Mouse (Mus musculus): Measurements from ENCODE around the gene Tnfaip2. TPM values are rescaled to one million over a fixed set of nuclear protein-coding genes. Genes with fewer than 3 reads are reported as not detected.

Tnfaip2 gene
- polyA plus RNA-seq, 1 experiment, result 46.4 TPM

- no peak for TF ChIP-seq CTCF (IDR thresholded peaks at IDR 0.05; ENCODE audit: extremely low read depth, insufficient read depth, insufficient read length, insufficient replicate concordance)
- no peak for TF ChIP-seq POLR2A (IDR thresholded peaks at IDR 0.05; ENCODE audit: low read depth, low read length)
- no peaks in the 10 kb centered on the region for H3K36me3 ChIP-seq (ENCODE audit: control insufficient read depth, insufficient read depth, low read length)
- peaks cover 1% of the 10 kb centered on the region; the same call in 1 of the 2 replicates for H3K27me3 ChIP-seq (ENCODE audit: control insufficient read depth, insufficient read depth, low read length)
- no peaks in the 10 kb centered on the region for H3K4me1 ChIP-seq (ENCODE audit: control insufficient read depth, insufficient read depth, insufficient read length)
- 45% methylated on average over 10 of the region's 10 CpGs for WGBS
- peak overlapping the region; percentile 10; the same call in 1 of the 2 replicates for H3K27ac ChIP-seq (ENCODE audit: insufficient read depth, low read length)
- no peak for DNase-seq (ENCODE audit: low read depth in 1 of 2, low spot score in 2 of 2)
- H3K4me3 ChIP-seq (ENCODE audit: extremely low read depth, insufficient read depth, insufficient read length), result peak overlapping the region; percentile 18
Measured at GRCm38 (mm10) chr12:111443921-111444831, 1.9 kb downstream of the Tnfaip2 start.

- H3K36me3 ChIP-seq (ENCODE audit: control insufficient read depth, insufficient read depth, low read length), result no peaks in the 10 kb centered on the region
- DNase-seq (ENCODE audit: low read depth in 1 of 2, low spot score in 2 of 2), result no peak
- H3K4me1 ChIP-seq (ENCODE audit: control insufficient read depth, insufficient read depth, insufficient read length), result no peaks in the 10 kb centered on the region
- no peak for TF ChIP-seq CTCF (IDR thresholded peaks at IDR 0.05; ENCODE audit: extremely low read depth, insufficient read depth, insufficient read length, insufficient replicate concordance)
- no peak for TF ChIP-seq POLR2A (IDR thresholded peaks at IDR 0.05; ENCODE audit: low read depth, low read length)
- no peak overlapping the region for H3K4me3 ChIP-seq (ENCODE audit: extremely low read depth, insufficient read depth, insufficient read length)
- H3K27ac ChIP-seq (ENCODE audit: insufficient read depth, low read length), result no peak overlapping the region
- H3K27me3 ChIP-seq (ENCODE audit: control insufficient read depth, insufficient read depth, low read length), result peaks cover 1% of the 10 kb centered on the region; the same call in 1 of the 2 replicates
- 43% methylated on average over 52 of the region's 52 CpGs for WGBS
Measured at GRCm38 (mm10) chr12:111445161-111445889, 3.1 kb downstream of the Tnfaip2 start.

GRCm38 (mm10) chr12:111445890-111446613, 3.8 kb downstream of the Tnfaip2 start:
- Histone ChIP-seq H3K36me3 (ENCODE audit: control insufficient read depth, insufficient read depth, low read length) (no peaks in the 10 kb centered on the region), H3K4me3 (ENCODE audit: extremely low read depth, insufficient read depth, insufficient read length) (no peak overlapping the region), H3K4me1 (ENCODE audit: control insufficient read depth, insufficient read depth, insufficient read length) (no peaks in the 10 kb centered on the region), H3K27me3 (ENCODE audit: control insufficient read depth, insufficient read depth, low read length) (peaks cover 1% of the 10 kb centered on the region; the same call in 1 of the 2 replicates), H3K27ac (ENCODE audit: insufficient read depth, low read length) (no peak overlapping the region)
- no peak for DNase-seq (ENCODE audit: low read depth in 1 of 2, low spot score in 2 of 2)
- WGBS, result 63% methylated on average over 27 of the region's 27 CpGs
- TF ChIP-seq POLR2A (IDR thresholded peaks at IDR 0.05; ENCODE audit: low read depth, low read length) (no peak), CTCF (IDR thresholded peaks at IDR 0.05; ENCODE audit: extremely low read depth, insufficient read depth, insufficient read length, insufficient replicate concordance) (no peak)

GRCm38 (mm10) chr12:111446745-111447144, 4.5 kb downstream of the Tnfaip2 start:
- DNase-seq (ENCODE audit: low read depth in 1 of 2, low spot score in 2 of 2), result no peak
- Histone ChIP-seq H3K36me3 (ENCODE audit: control insufficient read depth, insufficient read depth, low read length) (no peaks in the 10 kb centered on the region), H3K27me3 (ENCODE audit: control insufficient read depth, insufficient read depth, low read length) (peaks cover 1% of the 10 kb centered on the region; the same call in 1 of the 2 replicates), H3K4me1 (ENCODE audit: control insufficient read depth, insufficient read depth, insufficient read length) (no peaks in the 10 kb centered on the region), H3K4me3 (ENCODE audit: extremely low read depth, insufficient read depth, insufficient read length) (no peak overlapping the region), H3K27ac (ENCODE audit: insufficient read depth, low read length) (no peak overlapping the region)
- no peak for TF ChIP-seq CTCF (IDR thresholded peaks at IDR 0.05; ENCODE audit: extremely low read depth, insufficient read depth, insufficient read length, insufficient replicate concordance)
- 85% methylated on average over 5 of the region's 5 CpGs for WGBS

- WGBS, result 80% methylated on average over 9 of the region's 9 CpGs
- Histone ChIP-seq H3K36me3 (ENCODE audit: control insufficient read depth, insufficient read depth, low read length) (no peaks in the 10 kb centered on the region), H3K4me3 (ENCODE audit: extremely low read depth, insufficient read depth, insufficient read length) (no peak overlapping the region), H3K4me1 (ENCODE audit: control insufficient read depth, insufficient read depth, insufficient read length) (no peaks in the 10 kb centered on the region), H3K27ac (ENCODE audit: insufficient read depth, low read length) (no peak overlapping the region), H3K27me3 (ENCODE audit: control insufficient read depth, insufficient read depth, low read length) (peaks cover 1% of the 10 kb centered on the region; the same call in 1 of the 2 replicates)
- no peak for TF ChIP-seq POLR2A (IDR thresholded peaks at IDR 0.05; ENCODE audit: low read depth, low read length)
- TF ChIP-seq CTCF (IDR thresholded peaks at IDR 0.05; ENCODE audit: extremely low read depth, insufficient read depth, insufficient read length, insufficient replicate concordance), result no peak
- DNase-seq (ENCODE audit: low read depth in 1 of 2, low spot score in 2 of 2), result no peak
Measured at GRCm38 (mm10) chr12:111447350-111447749, 5.1 kb downstream of the Tnfaip2 start.

GRCm38 (mm10) chr12:111447898-111448760, 5.9 kb downstream of the Tnfaip2 start:
- no peak for DNase-seq (ENCODE audit: low read depth in 1 of 2, low spot score in 2 of 2)
- WGBS, result 89% methylated on average over 22 of the region's 22 CpGs
- Histone ChIP-seq H3K4me3 (ENCODE audit: extremely low read depth, insufficient read depth, insufficient read length) (no peak overlapping the region), H3K27me3 (ENCODE audit: control insufficient read depth, insufficient read depth, low read length) (peaks cover 1% of the 10 kb centered on the region; the same call in 1 of the 2 replicates), H3K4me1 (ENCODE audit: control insufficient read depth, insufficient read depth, insufficient read length) (no peaks in the 10 kb centered on the region), H3K36me3 (ENCODE audit: control insufficient read depth, insufficient read depth, low read length) (no peaks in the 10 kb centered on the region), H3K27ac (ENCODE audit: insufficient read depth, low read length) (no peak overlapping the region)
- no peak for TF ChIP-seq CTCF (IDR thresholded peaks at IDR 0.05; ENCODE audit: extremely low read depth, insufficient read depth, insufficient read length, insufficient replicate concordance)
- no peak for TF ChIP-seq POLR2A (IDR thresholded peaks at IDR 0.05; ENCODE audit: low read depth, low read length)

Data from spleen, adult 2 months (tissue).